Mouse (Mus musculus) lung, postnatal 25 days (tissue): ENCODE data around the gene Pias1.
A peak's percentile ranks its signal among the peaks of the same experiment; 100 is the strongest.
"Not testable (repeated sequence)": the region's sequence is repeated elsewhere in the genome, so short reads cannot be mapped to it uniquely, and the experiment has no call there.

ENCODE experiments used
- DNase-seq: peaks from one replicate; pipeline ENCODE4 v3.0.0; 2022; ENCODE audit warnings: low spot score

The Pias1 gene

GRCm38 (mm10) chr9:62940966-62941365 lies 46.8 kb downstream of the Pias1 start:
- no peak for DNase-seq

- DNase-seq = no peak
Measured at GRCm38 (mm10) chr9:62935854-62936253, 51.9 kb downstream of the Pias1 start.

GRCm38 (mm10) chr9:62934700-62935400 lies 52.9 kb downstream of the Pias1 start:
- DNase-seq = no peak

- DNase-seq = no peak
Measured at GRCm38 (mm10) chr9:62932575-62933339, 55.0 kb downstream of the Pias1 start.

GRCm38 (mm10) chr9:62924886-62925610 lies 62.7 kb downstream of the Pias1 start:
- DNase-seq = no peak

GRCm38 (mm10) chr9:62920877-62921276 lies 66.8 kb downstream of the Pias1 start:
- no peak for DNase-seq

GRCm38 (mm10) chr9:62917059-62917458 lies 70.7 kb downstream of the Pias1 start:
- DNase-seq = no peak

GRCm38 (mm10) chr9:62913390-62914069 lies 74.2 kb downstream of the Pias1 start:
- DNase-seq = no peak

GRCm38 (mm10) chr9:62905039-62905438 lies 82.7 kb downstream of the Pias1 start:
- no peak for DNase-seq

GRCm38 (mm10) chr9:62903841-62904240 lies 83.9 kb downstream of the Pias1 start:
- no peak for DNase-seq

GRCm38 (mm10) chr9:62901736-62902135 lies 86.0 kb downstream of the Pias1 start:
- no peak for DNase-seq

GRCm38 (mm10) chr9:62894486-62894885 lies 93.2 kb downstream of the Pias1 start:
- DNase-seq = no peak

- peak; percentile 53 for DNase-seq
Measured at GRCm38 (mm10) chr9:62881871-62882270, 105.9 kb downstream of the Pias1 start.

GRCm38 (mm10) chr9:62877825-62878224 lies 109.9 kb downstream of the Pias1 start:
- DNase-seq = no peak

GRCm38 (mm10) chr9:62876966-62877616 lies 110.6 kb downstream of the Pias1 start:
- DNase-seq = no peak

- no peak for DNase-seq
Measured at GRCm38 (mm10) chr9:62870728-62871127, 117.0 kb downstream of the Pias1 start.

GRCm38 (mm10) chr9:62869236-62869635 lies 118.5 kb downstream of the Pias1 start:
- not testable (repeated sequence) for DNase-seq

- DNase-seq = no peak
Measured at GRCm38 (mm10) chr9:62860866-62861265, 126.9 kb downstream of the Pias1 start.

GRCm38 (mm10) chr9:62860102-62860501 lies 127.6 kb downstream of the Pias1 start:
- not testable (repeated sequence) for DNase-seq

- no peak for DNase-seq
Measured at GRCm38 (mm10) chr9:62858266-62859019, 129.3 kb downstream of the Pias1 start.

- DNase-seq = peak; percentile 73
Measured at GRCm38 (mm10) chr9:62857719-62858261, 129.9 kb downstream of the Pias1 start, which contains the start of gene Calml4. TSS of gene Calml4 (plus strand) at chr9:62858080.
